Mouse (Mus musculus) ovary, postnatal 36 days (tissue): ENCODE data around the gene Rps21.
"Not testable (repeated sequence)": the region's sequence is repeated elsewhere in the genome, so short reads cannot be mapped to it uniquely, and the experiment has no call there.

ENCODE experiments used
- DNase-seq: peaks from one replicate; pipeline ENCODE4 v3.0.0; 2022; ENCODE audit warnings: low spot score, mixed read lengths

The Rps21 gene

DNA sequence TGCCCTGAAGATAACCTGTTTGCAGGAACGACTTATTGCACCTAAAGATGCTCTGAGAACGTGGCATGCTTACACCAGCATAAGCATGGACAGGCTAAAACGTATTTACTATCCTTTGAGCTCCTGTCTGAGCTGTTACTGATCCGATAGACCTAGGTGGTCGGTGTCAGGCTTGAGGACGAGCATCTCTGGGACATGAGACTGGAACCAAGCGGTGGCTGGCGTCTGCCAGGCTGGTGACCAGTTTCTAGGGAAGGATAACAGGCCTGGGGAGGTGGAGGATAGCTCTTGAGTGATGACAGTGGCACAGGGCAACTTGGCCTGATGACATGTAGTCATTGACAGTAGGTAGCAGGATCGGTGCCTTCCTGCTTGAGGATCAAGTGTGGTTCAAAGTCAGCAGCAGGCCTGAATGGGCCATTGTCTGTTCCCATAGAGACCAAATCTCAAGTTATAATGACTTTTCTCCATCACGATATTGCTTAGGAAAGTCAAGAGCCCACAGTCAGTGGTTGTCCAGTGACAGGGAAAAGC lies 1.8 kb downstream of the Rps21 start:
- DNase-seq: not testable (repeated sequence)

DNA sequence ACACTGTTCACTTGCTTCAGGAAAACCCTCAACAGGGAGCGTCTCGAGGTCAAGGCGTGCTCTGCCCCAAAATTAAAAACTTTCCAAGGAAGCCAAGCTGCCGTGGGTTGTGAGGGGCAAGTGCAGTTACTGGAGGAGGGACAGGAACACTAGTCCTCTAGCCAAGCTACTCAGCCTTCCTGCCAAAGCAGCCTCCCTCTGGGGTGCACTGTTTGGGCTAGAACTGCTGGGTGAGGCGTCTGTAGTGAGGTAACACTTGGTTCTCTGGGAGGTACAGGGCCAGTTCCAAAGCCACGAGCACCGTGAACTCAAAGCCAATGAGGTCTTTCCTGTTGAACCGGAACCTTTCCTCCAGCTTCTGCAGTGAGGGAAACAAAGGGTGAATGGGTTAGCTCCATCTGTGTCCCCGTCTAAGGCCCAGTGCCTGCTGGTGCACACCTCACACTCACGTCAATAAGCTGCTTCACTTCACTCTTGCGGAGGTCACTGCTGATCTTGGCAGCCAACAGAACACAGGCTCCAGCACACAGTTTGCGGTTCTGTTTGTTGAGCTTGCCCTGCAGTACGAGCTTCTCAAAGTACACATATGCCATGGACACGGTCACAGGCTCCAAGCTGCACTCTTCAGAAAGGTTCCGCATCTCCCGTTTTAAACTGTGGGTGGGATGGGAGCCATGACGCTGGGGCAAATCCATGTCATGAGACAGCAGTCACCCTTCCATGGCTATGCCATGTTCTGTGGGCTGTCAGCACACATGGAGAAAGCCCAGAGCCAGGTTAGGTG lies 2.8 kb downstream of the Rps21 start:
- not testable (repeated sequence) for DNase-seq

DNA sequence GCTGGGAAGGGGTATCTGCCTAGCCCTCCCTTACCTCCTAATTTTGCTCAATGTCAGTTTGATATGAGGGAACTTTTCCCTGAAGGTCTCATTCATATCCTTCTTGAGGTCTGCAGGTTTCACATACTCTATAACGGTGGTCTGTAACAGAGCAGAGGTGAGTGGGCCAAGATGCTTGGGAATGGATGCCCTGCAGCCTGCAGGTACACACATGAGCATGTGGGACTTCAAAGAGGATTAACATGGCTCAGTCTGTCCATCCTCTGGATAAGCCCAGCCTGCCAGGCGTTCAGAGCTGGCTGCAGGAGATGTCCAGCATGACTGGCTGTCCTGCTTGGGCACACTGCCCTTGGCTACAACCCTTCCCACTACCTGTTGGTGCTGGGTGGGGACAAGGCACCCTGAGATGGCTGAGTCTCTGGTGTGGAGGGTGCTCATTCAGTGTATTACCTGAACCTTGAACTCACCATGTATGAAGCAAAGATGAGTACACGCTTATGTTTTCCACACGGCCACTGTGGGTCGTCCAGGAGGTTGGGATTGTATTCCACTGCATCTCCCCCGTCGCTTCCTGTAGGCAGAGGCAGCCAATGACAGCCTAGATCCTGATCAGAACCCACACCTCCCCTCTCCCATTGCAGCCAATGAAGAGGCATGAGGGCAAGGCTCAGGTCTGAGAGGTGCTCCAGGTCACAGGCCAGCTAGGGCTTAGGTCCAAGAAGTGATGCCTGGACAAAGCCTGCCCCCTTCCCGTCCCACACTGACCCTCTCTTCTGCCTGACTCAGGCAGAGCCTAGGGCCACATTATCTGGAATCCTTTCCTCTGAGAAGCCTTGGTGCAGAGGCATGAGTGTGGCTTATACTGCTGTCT lies 3.7 kb downstream of the Rps21 start:
- no peak for DNase-seq

- DNase-seq: no peak
Observed at GRCm38 (mm10) chr2:180261901-180262300, 4.7 kb downstream of the Rps21 start.

GRCm38 (mm10) chr2:180262441-180262840 lies 5.3 kb downstream of the Rps21 start:
- no peak for DNase-seq

GRCm38 (mm10) chr2:180262891-180263290 lies 5.7 kb downstream of the Rps21 start:
- no peak for DNase-seq

GRCm38 (mm10) chr2:180267955-180268354 lies 10.8 kb downstream of the Rps21 start:
- no peak for DNase-seq

GRCm38 (mm10) chr2:180269329-180269728 lies 12.2 kb downstream of the Rps21 start:
- no peak for DNase-seq

- no peak for DNase-seq
Observed at GRCm38 (mm10) chr2:180270537-180271255, 13.5 kb downstream of the Rps21 start.

- DNase-seq: no peak
Observed at GRCm38 (mm10) chr2:180271804-180272395, 14.7 kb downstream of the Rps21 start.

GRCm38 (mm10) chr2:180272884-180273321 lies 15.7 kb downstream of the Rps21 start:
- DNase-seq: no peak

DNA sequence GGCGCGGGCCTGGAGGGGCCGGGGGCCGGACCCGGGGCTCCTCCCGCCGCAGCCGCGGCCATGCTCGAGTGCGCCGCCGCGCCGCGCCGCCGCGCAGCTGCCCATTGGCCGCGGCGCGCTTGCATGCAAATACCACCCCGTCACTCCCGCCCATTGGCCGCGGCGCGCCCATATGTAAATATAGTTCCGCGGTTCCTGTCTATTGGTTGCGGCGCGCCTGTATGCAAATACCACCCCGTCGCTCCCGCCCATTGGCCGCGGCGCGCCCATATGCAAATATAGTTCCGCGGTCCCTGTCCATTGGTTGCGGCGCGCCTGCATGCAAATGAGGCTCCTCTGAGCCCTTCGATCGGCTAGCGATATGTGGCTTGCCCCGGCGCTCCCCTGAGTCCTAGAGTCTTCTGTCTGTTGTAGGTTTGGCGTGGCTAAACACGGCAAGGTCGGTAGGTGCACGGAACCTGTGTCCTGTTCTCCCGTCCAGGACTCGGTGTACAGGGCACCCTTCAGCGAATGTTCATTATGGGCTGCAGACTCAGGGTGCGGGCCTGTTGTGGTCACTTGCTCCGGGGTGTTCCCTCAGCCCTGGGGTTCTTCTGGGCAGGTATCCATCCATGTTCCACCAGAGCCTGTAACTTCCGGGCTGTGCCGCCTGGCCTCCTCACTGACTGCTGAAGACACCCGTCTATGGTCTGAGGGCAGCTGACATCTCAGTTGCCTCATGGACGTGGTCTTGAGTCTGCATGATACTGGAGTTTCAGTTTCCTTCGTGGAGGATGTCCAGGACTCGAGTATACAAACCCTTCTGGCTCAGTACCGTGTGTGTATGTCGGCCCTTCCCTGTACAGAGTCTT lies 16.4 kb downstream of the Rps21 start, which contains the start of gene Cables2:
Gene Cables2 (minus strand): TSS at position 103 of the 851 bp plus-strand sequence.
- peak; percentile 90 for DNase-seq

GRCm38 (mm10) chr2:180274523-180274922 lies 17.3 kb downstream of the Rps21 start:
- DNase-seq: no peak

GRCm38 (mm10) chr2:180275836-180276235 lies 18.7 kb downstream of the Rps21 start:
- DNase-seq: peak; percentile 79

GRCm38 (mm10) chr2:180276385-180276784 lies 19.2 kb downstream of the Rps21 start:
- no peak for DNase-seq

DNA sequence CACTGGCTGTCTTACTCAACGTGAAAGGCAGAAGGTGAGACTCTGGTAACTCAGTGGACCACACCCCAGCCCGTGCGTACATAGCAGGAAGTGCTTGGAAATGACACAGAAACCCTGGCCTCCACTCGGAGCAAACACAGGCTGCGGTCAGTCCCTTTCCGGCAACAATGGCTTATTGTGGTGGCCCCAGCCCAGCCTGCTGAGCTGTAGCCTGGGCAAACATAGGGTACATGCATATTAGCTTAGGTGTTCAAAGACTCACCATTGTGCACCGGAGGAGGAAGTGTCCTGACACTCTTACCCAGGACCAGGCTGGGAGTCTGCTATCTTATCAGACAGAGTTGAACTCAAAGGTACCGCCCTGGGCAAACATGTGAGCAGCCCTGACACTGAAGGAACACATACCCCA lies 19.7 kb downstream of the Rps21 start:
- no peak for DNase-seq

- no peak for DNase-seq
Observed at GRCm38 (mm10) chr2:180277773-180278320, 20.7 kb downstream of the Rps21 start.

- no peak for DNase-seq
Observed at GRCm38 (mm10) chr2:180279321-180279720, 22.1 kb downstream of the Rps21 start.

DNA sequence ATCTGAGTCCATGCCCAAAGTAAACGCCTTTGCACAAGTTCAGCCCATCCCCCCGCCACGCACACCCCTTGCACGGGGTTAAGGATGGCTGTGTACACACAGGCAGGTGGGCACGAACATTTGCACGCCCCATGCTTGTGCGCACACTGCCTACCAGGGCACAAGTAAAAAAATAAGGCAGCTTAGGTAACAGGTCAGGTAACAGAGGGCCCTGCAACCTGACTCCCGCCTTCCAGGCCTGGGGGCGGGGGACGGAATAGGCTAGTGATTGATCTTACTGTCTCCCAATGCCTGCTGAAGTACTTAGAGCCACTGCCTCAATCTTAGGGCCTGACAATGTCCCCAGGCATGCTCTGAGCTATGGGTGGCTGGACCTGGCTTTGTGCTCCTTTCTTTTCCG lies 31.8 kb downstream of the Rps21 start:
- DNase-seq: no peak

DNA sequence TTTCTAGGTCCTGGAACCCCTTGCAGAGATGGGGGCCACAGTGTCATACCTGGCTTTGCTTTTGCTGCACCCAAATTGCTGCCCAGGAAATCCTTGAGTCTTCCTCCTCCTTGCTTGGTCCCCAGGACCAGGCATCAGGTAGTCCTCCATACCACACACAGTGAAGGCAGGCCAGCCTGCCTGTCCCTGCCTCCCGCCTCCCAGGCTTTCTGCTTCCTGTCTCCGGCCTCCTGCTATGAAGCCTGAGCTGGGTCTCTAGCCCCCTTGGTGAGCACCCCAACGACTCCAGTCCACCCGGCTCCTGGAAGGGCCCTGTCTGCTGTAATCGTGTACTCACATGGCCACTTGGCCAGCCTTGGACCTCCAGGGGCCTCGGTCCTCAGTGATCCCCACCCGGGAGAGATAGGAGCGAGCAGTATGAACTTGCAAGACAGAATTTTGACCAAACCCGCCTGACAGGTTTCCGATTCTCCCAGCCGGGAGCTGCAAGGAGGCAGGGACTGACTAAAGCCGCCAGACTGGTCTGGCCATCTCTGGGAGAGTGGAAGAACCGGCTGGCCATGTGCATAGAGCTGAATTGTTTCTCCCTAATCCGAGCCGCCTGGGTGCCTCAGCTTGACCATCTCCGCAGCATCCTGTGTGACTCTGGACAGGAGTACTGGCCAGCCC lies 32.4 kb downstream of the Rps21 start, which contains the start of gene Rbbp8nl:
Gene Rbbp8nl (minus strand): TSS at position 440 of the 669 bp plus-strand sequence.
- no peak for DNase-seq
